18 mouse cellular contexts compared by ENCODE assay signal in the genomic region with DNA sequence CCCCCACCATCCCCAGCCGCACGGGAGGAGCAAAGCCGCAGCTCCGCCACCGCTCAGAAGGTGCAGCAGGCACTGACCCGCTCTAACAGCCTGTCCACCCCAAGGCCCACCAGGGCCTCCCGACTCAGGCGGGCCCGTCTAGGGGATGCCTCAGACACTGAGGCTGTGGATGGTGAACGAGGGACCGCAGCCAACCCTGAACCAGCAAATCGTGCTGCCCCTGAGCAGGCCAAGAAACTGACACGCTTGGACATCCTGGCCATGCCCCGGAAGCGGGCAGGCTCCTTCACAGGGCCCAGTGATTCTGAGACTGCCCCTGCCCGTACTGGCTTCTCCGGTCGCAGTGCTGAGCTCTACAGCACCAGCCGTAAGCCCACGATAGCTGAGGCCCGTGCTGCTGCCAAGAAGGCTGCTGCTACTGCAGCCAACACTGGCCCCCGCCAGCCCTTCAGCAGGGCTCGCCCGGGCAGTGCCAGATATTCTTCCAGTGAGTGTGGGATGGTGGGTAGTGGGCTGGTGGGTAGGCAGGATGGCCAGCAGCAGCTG. TPM values are rescaled to one million over a fixed set of nuclear protein-coding genes. Genes with fewer than 3 reads are reported as not detected.
DNase-seq lines count a peak whose midpoint lies in the region; ATAC-seq and TF ChIP-seq lines count a peak whose summit lies in the region.
"Had no signal": no experiment of that assay in that cellular context is flagged by ENCODE, and none has a peak within 500 bp of the region (broad histone marks: within the 10 kb centered on the region; RNA-seq: fewer than 3 reads in every experiment).

No protein-coding gene starts in this region.

- H3K9me3 ChIP-seq in midbrain, embryonic 10.5 days (replicated peaks), result no peaks in the 10 kb centered on the region
- no peaks in the 10 kb centered on the region for H3K9me3 ChIP-seq in midbrain, embryonic 15.5 days
- H3K9me3 ChIP-seq: embryonic facial prominence, embryonic 15.5 days; limb, embryonic 13.5 days; liver, embryonic 13.5 days; lung, embryonic 15.5 days; neural tube, embryonic 13.5 days had no signal

- peaks cover 20% of the 10 kb centered on the region for H3K4me1 ChIP-seq in midbrain, embryonic 10.5 days
- no peaks in the 10 kb centered on the region; the same call in 1 of the 2 replicates for H3K4me1 ChIP-seq in midbrain, embryonic 15.5 days
- H3K4me1 ChIP-seq in cerebellum, adult 2 months (ENCODE audit: control insufficient read depth, insufficient read depth, low read length), result peaks cover 58% of the 10 kb centered on the region
- H3K4me1 ChIP-seq: limb, embryonic 13.5 days; liver, embryonic 13.5 days had no signal

- no peak for TF ChIP-seq POLR2A in cerebellum, adult 2 months (IDR thresholded peaks at IDR 0.05; ENCODE audit: borderline replicate concordance, insufficient read depth, low read length)

- peaks cover 28% of the 10 kb centered on the region for H3K36me3 ChIP-seq in midbrain, embryonic 10.5 days
- H3K36me3 ChIP-seq in midbrain, embryonic 15.5 days (replicated peaks), result peaks cover 53% of the 10 kb centered on the region

- 93% methylated on average over 24 of the region's 24 CpGs for WGBS in midbrain, embryonic 10.5 days
- 89% methylated on average over 24 of the region's 24 CpGs for WGBS in midbrain, embryonic 15.5 days
- 27% methylated on average over 24 of the region's 24 CpGs for WGBS in cerebellum, adult 2 months

- no peak overlapping the region for H3K4me2 ChIP-seq in midbrain, embryonic 15.5 days
- H3K4me2 ChIP-seq: embryonic facial prominence, embryonic 15.5 days; limb, embryonic 13.5 days; liver, embryonic 13.5 days; lung, embryonic 15.5 days; midbrain, embryonic 11.5 days; neural tube, embryonic 13.5 days had no signal

- DNase-seq in gastrocnemius, postnatal 14 days, result peak; percentile 9
- no peak for DNase-seq in gastrocnemius, adult 2 months
- DNase-seq in midbrain, embryonic 10.5 days (ENCODE audit: low spot score), result no peak
- DNase-seq in cerebellum, adult 2 months, result peak; percentile 59 to 66
- peak; percentile 66 to 72 for DNase-seq in cerebellum, postnatal 25 days
- DNase-seq in ovary, postnatal 10 days (ENCODE audit: low spot score), result no peak
- DNase-seq: adrenal gland, adult 2 months; B cell, adult 2 months; gastrocnemius, postnatal 25 days; kidney, adult 18-20 months; kidney, postnatal 14 days; liver, embryonic 13.5 days had no signal

- intact Hi-C loops in gastrocnemius, postnatal 14 days (cut with DNase I; ENCODE audit: low total_unique reads), result no loop called here
- intact Hi-C loops in gastrocnemius, adult 2 months (cut with DNase I), result no loop called here

- no peak for TF ChIP-seq CTCF in gastrocnemius, adult 2 months (IDR thresholded peaks at IDR 0.05)
- TF ChIP-seq CTCF in cerebellum, adult 2 months (IDR thresholded peaks at IDR 0.05; ENCODE audit: borderline replicate concordance, insufficient read depth, low read depth, low read length), result no peak

- H3K9ac ChIP-seq in midbrain, embryonic 15.5 days, result no peak overlapping the region
- H3K9ac ChIP-seq: embryonic facial prominence, embryonic 15.5 days; limb, embryonic 13.5 days; liver, embryonic 13.5 days; lung, embryonic 15.5 days; neural tube, embryonic 13.5 days had no signal

- H3K4me3 ChIP-seq in gastrocnemius, adult 2 months, result no peak overlapping the region
- H3K4me3 ChIP-seq in midbrain, embryonic 10.5 days, result no peak overlapping the region
- H3K4me3 ChIP-seq in midbrain, embryonic 15.5 days, result no peak overlapping the region
- H3K4me3 ChIP-seq in cerebellum, adult 2 months (replicated peaks; ENCODE audit: insufficient read depth, low read depth, low read length), result no peak overlapping the region
- H3K4me3 ChIP-seq: embryonic facial prominence, embryonic 15.5 days; limb, embryonic 13.5 days; liver, embryonic 13.5 days; lung, embryonic 15.5 days; neural tube, embryonic 13.5 days had no signal

- H3K27me3 ChIP-seq in midbrain, embryonic 10.5 days (ENCODE audit: low read depth, poor library complexity, severe bottlenecking), result no peaks in the 10 kb centered on the region
- H3K27me3 ChIP-seq in midbrain, embryonic 15.5 days (replicated peaks), result no peaks in the 10 kb centered on the region
- no peaks in the 10 kb centered on the region for H3K27me3 ChIP-seq in cerebellum, adult 2 months (ENCODE audit: control insufficient read depth, insufficient read depth, low read length)
- H3K27me3 ChIP-seq: embryonic facial prominence, embryonic 15.5 days; limb, embryonic 13.5 days; liver, embryonic 13.5 days; lung, embryonic 15.5 days; neural tube, embryonic 13.5 days had no signal

- no peak for ATAC-seq in midbrain, embryonic 15.5 days (replicated peaks)

- H3K27ac ChIP-seq in gastrocnemius, adult 2 months, result no peak overlapping the region
- H3K27ac ChIP-seq in midbrain, embryonic 10.5 days (replicated peaks), result 0 out of 2 replicates have a peak overlapping the region, but pooled peaks have one; percentile 13
- no peak overlapping the region for H3K27ac ChIP-seq in midbrain, embryonic 15.5 days
- no peak overlapping the region for H3K27ac ChIP-seq in cerebellum, adult 2 months (ENCODE audit: insufficient read depth, low read length)
- H3K27ac ChIP-seq: embryonic facial prominence, embryonic 15.5 days; limb, embryonic 13.5 days; liver, embryonic 13.5 days; lung, embryonic 15.5 days; neural tube, embryonic 13.5 days had no signal

RNA-seq across cellular contexts. Expression of gene Cep170b, which starts 18.8 kb away (rescaled TPM):
- total RNA-seq in gastrocnemius, postnatal 14 days (2021), result 10 to 100 TPM; 10.9 to 14.4 TPM
- 10 to 100 TPM in 1 of 2 experiments, 1 to 10 TPM in 1; 9.8 to 13.6 TPM for total RNA-seq in gastrocnemius, adult 2 months (2021)
- polyA plus RNA-seq in midbrain, embryonic 10.5 days (2016; fragmentation: Nextera tagmentation; extraction: Ambion mirVana), result 3.3 and 4.3 TPM in 2 replicates
- 51.0 and 53.7 TPM in 2 replicates for polyA plus RNA-seq in midbrain, embryonic 15.5 days (2015; fragmentation: Nextera tagmentation; extraction: Ambion mirVana)
- polyA plus RNA-seq in cerebellum, adult 2 months (2012; rRNA removed), result 102 and 107 TPM in 2 replicates

RNA-seq across cellular contexts. Expression of gene Pld4, which starts 21.4 kb away (rescaled TPM):
- total RNA-seq in gastrocnemius, postnatal 14 days (2021), result 1 to 10 TPM; 3.2 to 4.1 TPM
- 1 to 10 TPM; 1.7 to 4.0 TPM for total RNA-seq in gastrocnemius, adult 2 months (2021)
- 3.7 and 5.7 TPM in 2 replicates for polyA plus RNA-seq in midbrain, embryonic 10.5 days (2016; fragmentation: Nextera tagmentation; extraction: Ambion mirVana)
- 7.3 and 8.6 TPM in 2 replicates for polyA plus RNA-seq in midbrain, embryonic 15.5 days (2015; fragmentation: Nextera tagmentation; extraction: Ambion mirVana)
- 6.7 and 7.8 TPM in 2 replicates for polyA plus RNA-seq in cerebellum, adult 2 months (2012; rRNA removed)

Comparison
In these comparisons a context has a peak if more than half of its experiments do, and no peak if none do; other contexts are left out.
1. DNase-seq: peak in gastrocnemius, postnatal 14 days (single experiment), cerebellum, adult 2 months (2 of 2) and cerebellum, postnatal 25 days (2 of 2); none in gastrocnemius, adult 2 months (single experiment), midbrain, embryonic 10.5 days (single experiment) and ovary, postnatal 10 days (single experiment).